In genomic region chr1:127668161-127668560, GRCm38 (mm10) we compare ENCODE assay signal across 21 mouse cellular contexts. TPM values are rescaled to one million over a fixed set of nuclear protein-coding genes. Genes with fewer than 3 reads are reported as not detected.
DNase-seq lines count a peak whose midpoint lies in the region; ATAC-seq lines count a peak whose summit lies in the region.
"Had no signal": no experiment of that assay in that cellular context is flagged by ENCODE, and none has a peak within 500 bp of the region (broad histone marks: within the 10 kb centered on the region; RNA-seq: fewer than 3 reads in every experiment).

No protein-coding gene starts in this region.

- H3K27me3 ChIP-seq in forebrain, embryonic 15.5 days: no peaks in the 10 kb centered on the region
- no peaks in the 10 kb centered on the region for H3K27me3 ChIP-seq in forebrain, embryonic 10.5 days (ENCODE audit: poor library complexity, severe bottlenecking)
- H3K27me3 ChIP-seq in neural tube, embryonic 11.5 days (ENCODE audit: control insufficient read depth, insufficient read depth, low read length): no peaks in the 10 kb centered on the region; the same call in 1 of the 2 replicates
- H3K27me3 ChIP-seq in hindbrain, embryonic 14.5 days (ENCODE audit: control insufficient read depth, insufficient read depth, low read length): no peaks in the 10 kb centered on the region
- peaks cover 27% of the 10 kb centered on the region for H3K27me3 ChIP-seq in neural tube, embryonic 13.5 days
- H3K27me3 ChIP-seq: heart, embryonic 12.5 days; liver, embryonic 13.5 days; stomach, embryonic 15.5 days had no signal

- no peak for DNase-seq in forebrain, embryonic 10.5 days (ENCODE audit: extremely low spot score, low spot score)
- peak; percentile 6 for DNase-seq in neural tube, embryonic 11.5 days (ENCODE audit: low spot score)
- DNase-seq in neural tube, embryonic 10.5 days (ENCODE audit: extremely low spot score, low spot score): no peak
- no peak for DNase-seq in hindbrain, embryonic 14.5 days (ENCODE audit: low spot score)
- no peak for DNase-seq in heart, adult 9 months (ENCODE audit: low spot score in 2 of 2)
- DNase-seq in thymus, postnatal 14 days: no peak
- DNase-seq: adrenal gland, adult 8-10 months; B cell, adult 2 months; heart, postnatal 36 days; liver, embryonic 13.5 days; spleen, adult 18-20 months; thymus, adult 2 months had no signal

- no peak overlapping the region for H3K9ac ChIP-seq in forebrain, embryonic 15.5 days (replicated peaks)
- no peak overlapping the region for H3K9ac ChIP-seq in neural tube, embryonic 11.5 days (ENCODE audit: low read length)
- no peak overlapping the region for H3K9ac ChIP-seq in hindbrain, embryonic 14.5 days
- H3K9ac ChIP-seq in neural tube, embryonic 13.5 days: no peak overlapping the region
- H3K9ac ChIP-seq: heart, embryonic 12.5 days; liver, embryonic 13.5 days; stomach, embryonic 15.5 days had no signal

- 55% methylated on average over 3 of the region's 3 CpGs for WGBS in forebrain, embryonic 15.5 days
- 91% methylated on average over 3 of the region's 3 CpGs for WGBS in forebrain, embryonic 10.5 days
- WGBS in neural tube, embryonic 11.5 days: 82% methylated on average over 3 of the region's 3 CpGs
- 60% methylated on average over 3 of the region's 3 CpGs for WGBS in hindbrain, embryonic 14.5 days
- WGBS in neural tube, embryonic 13.5 days: 72% methylated on average over 3 of the region's 3 CpGs

- H3K4me3 ChIP-seq in forebrain, embryonic 15.5 days: no peak overlapping the region
- no peak overlapping the region for H3K4me3 ChIP-seq in forebrain, embryonic 10.5 days
- no peak overlapping the region for H3K4me3 ChIP-seq in neural tube, embryonic 11.5 days (ENCODE audit: low read depth, low read length)
- H3K4me3 ChIP-seq in hindbrain, embryonic 14.5 days (replicated peaks; ENCODE audit: low read length): no peak overlapping the region
- no peak overlapping the region for H3K4me3 ChIP-seq in neural tube, embryonic 13.5 days
- H3K4me3 ChIP-seq: embryonic facial prominence, embryonic 10.5 days; heart, embryonic 12.5 days; layer of hippocampus, adult 2 months; limb, embryonic 10.5 days; liver, embryonic 13.5 days; myocyte; stomach, embryonic 15.5 days had no signal

- H3K4me1 ChIP-seq in forebrain, embryonic 15.5 days: peaks cover 9% of the 10 kb centered on the region
- peaks cover 19% of the 10 kb centered on the region for H3K4me1 ChIP-seq in forebrain, embryonic 10.5 days
- H3K4me1 ChIP-seq in neural tube, embryonic 11.5 days (ENCODE audit: control insufficient read depth, insufficient read depth, low read length): no peaks in the 10 kb centered on the region; the same call in 1 of the 2 replicates
- peaks cover 7% of the 10 kb centered on the region; the same call in 1 of the 2 replicates for H3K4me1 ChIP-seq in hindbrain, embryonic 14.5 days (replicated peaks; ENCODE audit: control insufficient read depth, insufficient read depth, low read length)
- peaks cover 21% of the 10 kb centered on the region for H3K4me1 ChIP-seq in neural tube, embryonic 13.5 days (replicated peaks)
- H3K4me1 ChIP-seq: liver, embryonic 13.5 days; stomach, embryonic 15.5 days had no signal

- peak overlapping the region; percentile 69 for H3K27ac ChIP-seq in forebrain, embryonic 15.5 days (replicated peaks)
- no peak overlapping the region for H3K27ac ChIP-seq in forebrain, embryonic 10.5 days
- H3K27ac ChIP-seq in neural tube, embryonic 11.5 days (ENCODE audit: low read depth, low read length): no peak overlapping the region
- peak overlapping the region; percentile 33; the same call in 1 of the 2 replicates for H3K27ac ChIP-seq in hindbrain, embryonic 14.5 days
- peak overlapping the region; percentile 55 for H3K27ac ChIP-seq in neural tube, embryonic 13.5 days (replicated peaks)
- H3K27ac ChIP-seq: embryonic facial prominence, embryonic 10.5 days; layer of hippocampus, adult 2 months; limb, embryonic 10.5 days; liver, embryonic 13.5 days; stomach, embryonic 15.5 days had no signal

- no peak; the same call in 1 of the 2 replicates for ATAC-seq in forebrain, embryonic 15.5 days (replicated peaks)
- no peak for ATAC-seq in neural tube, embryonic 11.5 days (ENCODE audit: insufficient read depth, low FRiP score, low TSS enrichment)
- ATAC-seq in hindbrain, embryonic 14.5 days (ENCODE audit: low FRiP score): no peak
- ATAC-seq in neural tube, embryonic 13.5 days (ENCODE audit: low read depth): no peak
- ATAC-seq: intestine, embryonic 16.5 days had no signal

- no peak overlapping the region for H3K4me2 ChIP-seq in forebrain, embryonic 15.5 days (replicated peaks)
- no peak overlapping the region for H3K4me2 ChIP-seq in neural tube, embryonic 11.5 days (ENCODE audit: low read depth)
- no peak overlapping the region for H3K4me2 ChIP-seq in hindbrain, embryonic 14.5 days (replicated peaks)
- H3K4me2 ChIP-seq in neural tube, embryonic 13.5 days: no peak overlapping the region
- H3K4me2 ChIP-seq: heart, embryonic 12.5 days; liver, embryonic 13.5 days; stomach, embryonic 15.5 days had no signal

- H3K36me3 ChIP-seq in forebrain, embryonic 15.5 days: no peaks in the 10 kb centered on the region
- H3K36me3 ChIP-seq in forebrain, embryonic 10.5 days (replicated peaks): peaks cover 7% of the 10 kb centered on the region; the same call in 1 of the 2 replicates
- H3K36me3 ChIP-seq in neural tube, embryonic 11.5 days (ENCODE audit: control insufficient read depth, insufficient read depth, low read length): no peaks in the 10 kb centered on the region
- H3K36me3 ChIP-seq in hindbrain, embryonic 14.5 days (replicated peaks; ENCODE audit: control insufficient read depth, insufficient read depth): no peaks in the 10 kb centered on the region; the same call in 1 of the 2 replicates
- no peaks in the 10 kb centered on the region for H3K36me3 ChIP-seq in neural tube, embryonic 13.5 days
- H3K36me3 ChIP-seq: embryonic facial prominence, embryonic 10.5 days; heart, embryonic 12.5 days; limb, embryonic 10.5 days; liver, embryonic 13.5 days; stomach, embryonic 15.5 days had no signal

- H3K9me3 ChIP-seq in forebrain, embryonic 15.5 days: peaks cover 7% of the 10 kb centered on the region
- 0 out of 2 replicates have a peak, but pooled peaks cover 7% of the 10 kb centered on the region for H3K9me3 ChIP-seq in forebrain, embryonic 10.5 days
- H3K9me3 ChIP-seq in neural tube, embryonic 11.5 days (ENCODE audit: control insufficient read depth, low read length): 0 out of 2 replicates have a peak, but pooled peaks cover 3% of the 10 kb centered on the region
- peaks cover 9% of the 10 kb centered on the region; the same call in 1 of the 2 replicates for H3K9me3 ChIP-seq in hindbrain, embryonic 14.5 days (ENCODE audit: control insufficient read depth, low read length)
- no peaks in the 10 kb centered on the region for H3K9me3 ChIP-seq in neural tube, embryonic 13.5 days
- H3K9me3 ChIP-seq: embryonic facial prominence, embryonic 10.5 days; limb, embryonic 10.5 days; liver, embryonic 13.5 days; stomach, embryonic 15.5 days had no signal

RNA-seq across cellular contexts. Expression of gene Tmem163, which starts 11.2 kb away (rescaled TPM):
- 17.3 and 18.8 TPM in 2 replicates for polyA plus RNA-seq in forebrain, embryonic 15.5 days (2015; fragmentation: Nextera tagmentation; extraction: Ambion mirVana)
- 9.8 and 9.9 TPM in 2 replicates for polyA plus RNA-seq in forebrain, embryonic 10.5 days (2016; fragmentation: Nextera tagmentation; extraction: Ambion mirVana)
- polyA plus RNA-seq in neural tube, embryonic 11.5 days (2014; fragmentation: Nextera tagmentation; extraction: Ambion mirVana): 27.1 and 32.0 TPM in 2 replicates
- polyA plus RNA-seq in hindbrain, embryonic 14.5 days (2014; fragmentation: Nextera tagmentation; extraction: Ambion mirVana): 55.6 and 61.5 TPM in 2 replicates
- 60.0 and 66.2 TPM in 2 replicates for polyA plus RNA-seq in neural tube, embryonic 13.5 days (2015; fragmentation: Nextera tagmentation; extraction: Ambion mirVana)
- polyA plus RNA-seq: myocyte had no signal

Comparison
In these comparisons a context has a peak if more than half of its experiments do, and no peak if none do; other contexts are left out.
1. H3K27ac ChIP-seq: peak in forebrain, embryonic 15.5 days (single experiment), hindbrain, embryonic 14.5 days (single experiment) and neural tube, embryonic 13.5 days (single experiment); none in forebrain, embryonic 10.5 days (single experiment) and neural tube, embryonic 11.5 days (single experiment).